Mouse (Mus musculus): ENCODE measurements around the gene Grip1.
A peak's percentile ranks its signal among the peaks of the same experiment; 100 is the strongest.

Gene Grip1

DNA sequence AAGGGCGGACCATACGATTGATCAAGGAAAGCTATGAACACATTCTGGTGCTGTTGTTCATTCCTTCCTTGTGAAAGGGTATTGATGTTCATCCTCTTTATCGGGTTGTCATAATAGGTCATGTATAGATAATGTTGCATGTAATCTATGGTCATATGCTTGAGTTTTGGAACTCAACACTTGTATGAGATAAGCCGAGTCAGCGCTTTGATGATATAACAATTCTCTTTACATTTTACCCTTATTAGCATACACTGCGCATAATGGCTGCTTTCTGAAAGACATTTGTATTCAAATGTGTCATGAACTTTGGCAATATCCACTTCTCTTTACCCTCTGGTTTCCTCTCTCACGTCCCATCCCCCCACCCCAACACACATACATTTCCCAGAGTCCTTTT is 111.2 kb downstream of the Grip1 start:
- no peak for DNase-seq (ENCODE audit: low spot score)

GRCm38 (mm10) chr10:119573134-119573533 is 119.5 kb downstream of the Grip1 start:
- DNase-seq (ENCODE audit: low spot score): no peak

- no peak for DNase-seq (ENCODE audit: low spot score)
Observed at GRCm38 (mm10) chr10:119575780-119576179, 122.2 kb downstream of the Grip1 start.

DNA sequence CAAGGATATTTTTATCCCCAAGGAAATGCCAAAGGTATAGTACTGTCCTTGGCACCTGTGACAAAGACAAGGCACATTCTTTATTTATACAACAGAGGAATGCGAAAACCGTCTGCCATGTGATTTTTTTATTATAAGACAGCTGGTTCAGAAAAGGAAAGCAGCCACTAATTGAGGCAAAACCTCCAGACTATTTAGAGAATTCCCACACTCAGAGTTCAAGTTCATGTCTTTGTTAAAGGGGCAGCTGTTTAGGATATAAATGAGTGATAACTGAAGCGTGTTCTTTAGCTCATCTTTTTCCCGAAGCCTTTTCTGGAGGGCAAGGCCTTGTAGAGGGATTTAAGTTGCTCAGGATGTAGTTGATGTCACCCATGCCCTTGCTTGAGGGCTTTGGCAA is 126.4 kb downstream of the Grip1 start:
- no peak for DNase-seq (ENCODE audit: low spot score)

GRCm38 (mm10) chr10:119584666-119585065 is 131.0 kb downstream of the Grip1 start:
- DNase-seq (ENCODE audit: low spot score): no peak

- DNase-seq (ENCODE audit: low spot score): no peak
Observed at GRCm38 (mm10) chr10:119586976-119587375, 133.3 kb downstream of the Grip1 start.

DNA sequence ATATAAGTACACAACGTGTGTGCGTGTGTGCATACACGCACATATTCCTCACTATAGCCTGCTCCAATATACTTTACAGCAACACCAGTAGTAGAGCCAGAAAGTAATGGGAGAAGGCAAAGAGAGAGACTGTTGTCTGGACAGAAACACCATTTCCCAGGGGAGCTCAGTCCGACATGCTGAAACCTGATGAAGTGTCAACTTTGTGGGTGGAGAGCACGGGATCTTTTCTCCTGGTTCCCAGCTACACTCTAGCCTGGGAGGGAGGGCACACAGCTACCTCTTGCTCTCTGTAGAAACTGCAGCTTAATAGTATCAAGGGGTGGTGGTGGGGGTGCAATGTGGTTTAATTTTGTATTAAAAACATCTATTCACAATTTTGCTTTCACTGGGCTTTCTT is 143.2 kb downstream of the Grip1 start:
- DNase-seq (ENCODE audit: low spot score): no peak

- no peak for DNase-seq (ENCODE audit: low spot score)
Observed at GRCm38 (mm10) chr10:119607501-119607900, 153.9 kb downstream of the Grip1 start.

GRCm38 (mm10) chr10:119608998-119609397 is 155.4 kb downstream of the Grip1 start:
- DNase-seq (ENCODE audit: low spot score): no peak

GRCm38 (mm10) chr10:119610279-119610895 is 156.8 kb downstream of the Grip1 start:
- DNase-seq (ENCODE audit: low spot score): peak; percentile 31

GRCm38 (mm10) chr10:119612034-119612433 is 158.4 kb downstream of the Grip1 start:
- DNase-seq (ENCODE audit: low spot score): no peak

GRCm38 (mm10) chr10:119614726-119615125 is 161.1 kb downstream of the Grip1 start:
- DNase-seq (ENCODE audit: low spot score): no peak

GRCm38 (mm10) chr10:119615240-119615885 is 161.7 kb downstream of the Grip1 start:
- DNase-seq (ENCODE audit: low spot score): peak; percentile 73

DNA sequence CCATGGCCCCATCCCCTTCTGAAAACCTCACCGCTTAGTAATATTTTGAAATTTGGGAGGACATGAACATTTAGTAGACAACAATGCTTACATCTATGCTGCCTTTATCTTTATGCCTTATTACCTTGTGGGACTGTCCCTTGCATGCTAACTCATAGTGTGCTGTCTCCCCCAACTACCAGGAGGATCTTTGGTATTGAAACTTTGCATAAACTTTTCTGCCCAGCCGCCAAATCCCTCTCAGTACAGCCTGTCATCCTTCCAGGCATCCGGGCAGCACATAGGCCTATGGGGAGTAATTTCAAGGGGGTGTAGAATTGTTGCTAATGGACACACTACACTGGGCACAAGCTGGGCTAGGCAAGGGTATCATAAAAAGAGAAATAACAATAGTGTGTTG is 162.4 kb downstream of the Grip1 start:
- no peak for DNase-seq (ENCODE audit: low spot score)

- DNase-seq (ENCODE audit: low spot score): no peak
Observed at GRCm38 (mm10) chr10:119628656-119629055, 175.0 kb downstream of the Grip1 start.

GRCm38 (mm10) chr10:119630401-119630800 is 176.8 kb downstream of the Grip1 start:
- DNase-seq (ENCODE audit: low spot score): no peak

DNA sequence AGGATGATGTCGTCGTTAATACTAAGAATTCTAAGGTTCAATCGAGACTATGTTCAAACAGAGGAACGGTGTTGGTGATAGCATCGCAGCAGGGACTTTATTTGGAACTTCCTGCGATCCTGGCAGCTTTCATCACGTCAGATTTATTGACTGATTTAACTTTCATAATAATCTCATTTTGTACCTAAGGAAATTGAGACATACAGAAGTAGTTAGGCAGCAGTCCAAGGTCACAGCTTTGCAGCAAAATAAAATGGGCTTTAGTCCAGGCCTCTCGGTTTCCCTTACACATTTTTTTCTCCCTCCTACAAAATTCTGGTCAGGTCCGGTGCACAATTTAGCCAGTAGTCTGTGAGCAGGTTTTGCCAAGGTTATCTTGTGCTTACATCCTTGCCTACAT is 178.3 kb downstream of the Grip1 start:
- no peak for DNase-seq (ENCODE audit: low spot score)

DNA sequence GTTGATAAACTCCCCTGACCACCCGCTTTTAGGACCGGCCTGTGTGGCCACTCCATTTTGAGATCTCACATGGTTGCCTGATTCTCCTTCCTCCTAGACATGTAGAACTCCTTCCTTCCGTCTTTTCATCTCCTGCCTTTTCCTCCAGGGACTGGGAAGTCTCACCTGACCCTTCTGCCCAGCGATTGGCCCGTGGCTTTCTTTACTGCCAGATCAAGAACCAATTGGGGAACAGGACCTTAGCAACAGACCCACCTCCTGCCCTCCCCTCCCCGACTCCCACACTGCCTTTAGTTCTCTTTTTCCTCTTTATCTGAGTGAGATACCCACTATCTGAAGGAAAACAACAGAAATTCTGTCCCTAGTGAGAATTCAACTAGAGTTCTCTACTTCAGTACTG is 180.9 kb downstream of the Grip1 start:
- DNase-seq (ENCODE audit: low spot score): no peak

DNA sequence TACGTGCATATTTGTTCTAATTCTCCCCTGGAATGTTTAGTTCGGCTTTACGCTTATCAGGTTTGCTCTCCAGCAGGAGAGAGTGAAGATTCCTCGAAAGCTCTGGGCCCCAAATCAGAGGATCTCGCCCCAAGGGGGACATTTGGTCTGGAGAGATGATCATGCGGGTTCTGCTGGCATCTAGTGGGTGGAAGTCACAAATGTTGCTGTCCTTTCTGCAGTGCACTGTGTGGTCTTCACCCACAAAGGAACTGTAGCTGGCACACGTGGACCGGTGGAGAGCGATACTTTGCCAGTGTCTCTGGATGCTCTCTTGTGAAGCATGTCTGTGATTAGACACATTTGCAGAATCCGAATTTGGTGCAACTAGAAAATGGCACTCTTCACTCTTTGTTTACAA is 186.9 kb downstream of the Grip1 start:
- DNase-seq (ENCODE audit: low spot score): no peak

DNA sequence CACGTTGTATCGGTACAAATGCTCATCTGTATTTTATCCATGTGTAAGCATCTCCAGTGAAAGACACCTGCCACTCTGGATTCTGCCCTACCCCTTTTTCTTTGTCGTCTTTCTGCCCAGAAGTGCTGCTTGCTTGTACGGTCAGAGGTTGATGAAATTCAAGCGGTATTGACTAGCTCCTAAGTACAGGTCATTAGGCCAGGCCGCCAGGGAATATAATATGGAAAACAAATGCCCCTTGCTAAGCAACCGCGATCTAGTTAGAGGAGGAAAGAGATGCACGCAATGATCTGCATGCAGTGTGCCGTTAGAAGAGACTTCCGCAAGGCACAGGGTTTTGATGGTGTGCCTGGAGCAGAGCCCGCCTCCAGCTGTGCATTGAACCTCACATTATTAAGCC is 187.4 kb downstream of the Grip1 start:
- DNase-seq (ENCODE audit: low spot score): no peak

DNA sequence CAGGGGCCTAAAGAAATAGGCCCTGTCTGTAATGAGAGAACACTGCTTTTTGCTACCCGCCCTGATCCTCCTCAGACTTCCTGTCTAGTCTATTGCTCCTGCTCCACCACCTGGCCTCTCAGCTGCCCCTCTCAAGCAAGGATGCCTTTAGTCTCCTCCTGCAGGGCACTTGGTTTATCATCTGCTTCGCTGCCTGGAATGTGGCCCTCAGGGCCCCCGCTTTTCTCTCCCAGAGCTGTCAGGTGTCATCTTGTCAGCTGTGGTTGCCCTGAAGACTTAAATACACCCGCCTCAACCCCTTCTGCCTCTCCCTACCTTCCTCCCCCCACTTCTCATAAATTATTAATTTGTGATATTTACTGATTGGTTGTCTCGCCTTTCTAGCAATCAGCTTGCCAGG is 190.7 kb downstream of the Grip1 start:
- DNase-seq (ENCODE audit: low spot score): no peak

DNA sequence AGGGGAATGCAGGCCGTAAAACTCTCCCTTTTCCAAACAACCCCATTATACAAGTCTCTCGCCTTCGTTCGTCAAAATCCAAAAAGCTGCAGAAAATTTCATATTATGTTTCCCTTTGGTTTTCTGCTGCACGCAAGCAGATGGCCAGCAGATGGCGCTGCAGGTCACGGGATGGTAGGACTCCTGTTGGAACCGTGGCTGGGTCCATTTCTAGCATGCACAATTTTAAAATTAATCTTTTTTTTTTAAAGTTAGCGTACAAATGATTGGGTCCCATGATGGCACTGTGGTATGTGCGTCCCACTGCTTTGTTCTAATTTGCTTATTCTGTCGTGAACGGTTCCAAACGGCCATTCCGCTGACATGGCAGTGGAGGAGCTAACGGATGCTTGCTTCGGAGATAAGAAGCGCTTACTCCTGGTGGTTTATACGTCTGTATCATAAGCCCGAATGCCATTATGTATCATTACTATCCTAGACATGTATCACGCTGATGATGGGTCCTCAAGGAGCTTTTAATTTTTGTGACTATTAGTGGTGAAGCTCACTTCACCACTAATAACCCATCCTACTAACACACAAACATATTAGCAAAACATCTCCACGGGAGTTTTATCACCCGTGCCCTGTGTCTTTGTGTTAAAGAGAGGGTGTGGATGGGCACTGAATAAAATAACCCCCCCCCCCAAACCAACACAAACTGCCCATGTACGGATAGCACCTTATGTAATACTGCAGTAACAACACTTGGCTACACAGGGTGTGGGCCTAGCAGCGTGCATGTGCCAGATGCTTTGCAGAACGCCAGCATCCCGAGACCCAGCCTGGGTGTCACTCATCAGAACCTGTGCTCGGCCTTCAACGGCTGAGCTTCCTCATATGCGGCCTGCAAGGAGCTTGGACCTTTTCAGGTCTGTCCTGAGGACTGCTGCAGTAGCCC is 193.1 kb downstream of the Grip1 start:
- peak; percentile 62 for DNase-seq (ENCODE audit: low spot score)
